Mouse (Mus musculus) central nervous system, embryonic 14 days (tissue): ENCODE data around the gene Olfr1469. TPM values are rescaled to one million over a fixed set of nuclear protein-coding genes. Genes with fewer than 3 reads are reported as not detected.

ENCODE experiments used
- polyA plus RNA-seq: library from polyadenylated mRNA; depleted of rRNA; stranded (reverse); fragments of >200 nt; gene quantifications from 2 replicates; pipeline ENCODE4 v1.2.3, GENCODE M21; 2012; rRNA removed

The Olfr1469 gene
- polyA plus RNA-seq: not detected in 2 replicates

GRCm38 (mm10) chr19:13407549-13407948, at the start of gene Olfr1469:
Gene Olfr1469 (plus strand): TSS chr19:13407849.

GRCm38 (mm10) chr19:13361936-13362335, 45.7 kb upstream of the Olfr1469 start, which contains the start of gene Olfr1467:
Gene Olfr1467 (plus strand): TSS chr19:13362236.

GRCm38 (mm10) chr19:13443109-13443508, 35.5 kb downstream of the Olfr1469 start, which contains the start of gene Olfr1471:
Gene Olfr1471 (plus strand): TSS chr19:13443409.

GRCm38 (mm10) chr19:13455986-13456385, 48.3 kb downstream of the Olfr1469 start, which contains the start of gene Olfr1472:
Gene Olfr1472 (minus strand): TSS chr19:13456086.

Other genes with a start within 250 kb of the Olfr1469 start
- not detected in 2 replicates for gene Olfr1461, start 244.8 kb upstream of the Olfr1469 start, polyA plus RNA-seq
- not detected in 2 replicates for gene Olfr1462, start 222.1 kb upstream of the Olfr1469 start, polyA plus RNA-seq
- not detected in 2 replicates for gene Olfr1463, start 176.5 kb upstream of the Olfr1469 start, polyA plus RNA-seq
- gene Olfr1465, start 92.3 kb upstream of the Olfr1469 start, polyA plus RNA-seq: not detected in 2 replicates
- not detected in 2 replicates for gene Olfr1466, start 69.0 kb upstream of the Olfr1469 start, polyA plus RNA-seq
- not detected in 2 replicates for gene Olfr1467, start 45.6 kb upstream of the Olfr1469 start, polyA plus RNA-seq
- gene Olfr1471, start 35.6 kb downstream of the Olfr1469 start, polyA plus RNA-seq: not detected in 2 replicates
- not detected in 2 replicates for gene Olfr1472, start 48.2 kb downstream of the Olfr1469 start, polyA plus RNA-seq
- gene Olfr1474, start 61.7 kb downstream of the Olfr1469 start, polyA plus RNA-seq: not detected in 2 replicates
- gene Olfr1475, start 72.3 kb downstream of the Olfr1469 start, polyA plus RNA-seq: not detected in 2 replicates
- not detected in 2 replicates for gene Olfr1477, start 92.7 kb downstream of the Olfr1469 start, polyA plus RNA-seq
- gene Olfr1480, start 120.1 kb downstream of the Olfr1469 start, polyA plus RNA-seq: not detected in 2 replicates
- not detected in 2 replicates for gene Olfr1484, start 175.7 kb downstream of the Olfr1469 start, polyA plus RNA-seq
- gene Olfr1487, start 209.5 kb downstream of the Olfr1469 start, polyA plus RNA-seq: not detected in 2 replicates
- gene Olfr1489, start 223.8 kb downstream of the Olfr1469 start, polyA plus RNA-seq: not detected in 2 replicates
- not detected in 2 replicates for gene Olfr1490, start 243.2 kb downstream of the Olfr1469 start, polyA plus RNA-seq